Mouse (Mus musculus): Measurements from ENCODE around the gene Opn3.

Gene Opn3

DNA sequence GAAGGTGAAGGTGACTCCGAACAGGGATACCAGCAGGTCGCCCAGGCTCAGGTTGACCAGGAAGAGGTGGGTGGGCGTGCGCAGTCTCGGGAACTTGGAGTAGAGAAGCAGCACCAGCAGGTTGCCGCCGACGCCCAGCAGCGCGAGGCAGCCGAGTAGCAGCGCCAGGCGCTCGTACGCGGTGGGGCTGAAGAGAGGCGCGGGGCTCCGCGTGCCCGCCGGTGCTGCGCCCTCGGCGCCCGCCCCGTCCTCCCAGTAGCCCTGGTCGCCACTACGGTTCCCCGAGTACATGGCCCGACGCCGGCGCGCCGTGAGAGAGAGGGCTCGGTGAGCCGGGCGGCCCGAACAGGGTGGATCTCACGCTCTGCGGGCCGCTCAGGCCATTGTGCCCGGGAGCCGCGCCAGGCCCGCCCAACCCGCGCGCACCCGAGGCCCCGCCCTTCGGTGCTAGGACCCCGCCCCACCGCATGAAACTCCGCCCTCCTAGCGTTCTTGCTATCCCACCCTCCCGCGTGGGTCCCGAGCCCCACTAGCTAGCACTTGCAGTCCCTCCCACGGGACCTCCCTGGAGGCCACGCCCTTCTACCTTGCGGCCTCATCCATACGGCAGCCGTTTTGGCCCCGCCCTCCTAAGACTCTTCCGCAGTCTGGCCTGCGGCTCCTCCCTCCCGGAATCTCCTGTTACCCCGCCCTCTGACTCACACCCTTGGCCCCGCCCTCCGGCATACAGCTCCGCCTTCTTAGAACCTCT, at the start of gene Opn3, which contains the start of gene Chml:
Gene Opn3, minus strand, starts transcription at position 531 of the 751 bp plus-strand sequence.
Gene Chml, minus strand, starts transcription at position 656 of the 751 bp plus-strand sequence.
- peak; percentile 98 for DNase-seq (ENCODE audit: low spot score)

DNA sequence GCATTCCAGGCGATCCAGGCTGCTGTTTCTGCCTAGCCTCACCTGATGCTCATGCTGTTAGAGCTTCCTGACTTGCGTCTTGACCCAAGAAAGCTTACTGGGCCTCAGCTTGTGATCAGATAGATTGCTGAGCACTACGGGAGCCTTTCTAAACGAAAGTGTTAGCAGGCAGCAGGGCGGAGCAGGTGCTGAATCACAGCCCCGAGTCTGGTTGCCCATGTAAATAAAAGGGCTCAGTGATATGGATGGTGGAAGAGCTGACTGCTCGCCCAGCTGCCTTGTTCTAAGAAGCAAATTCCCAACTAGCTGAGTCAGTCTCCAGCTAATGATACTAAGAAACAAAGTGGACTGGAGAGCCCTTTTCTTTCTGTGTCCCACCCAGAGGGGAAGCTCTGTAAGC, 33.2 kb upstream of the Opn3 start:
- DNase-seq (ENCODE audit: low spot score): no peak

DNA sequence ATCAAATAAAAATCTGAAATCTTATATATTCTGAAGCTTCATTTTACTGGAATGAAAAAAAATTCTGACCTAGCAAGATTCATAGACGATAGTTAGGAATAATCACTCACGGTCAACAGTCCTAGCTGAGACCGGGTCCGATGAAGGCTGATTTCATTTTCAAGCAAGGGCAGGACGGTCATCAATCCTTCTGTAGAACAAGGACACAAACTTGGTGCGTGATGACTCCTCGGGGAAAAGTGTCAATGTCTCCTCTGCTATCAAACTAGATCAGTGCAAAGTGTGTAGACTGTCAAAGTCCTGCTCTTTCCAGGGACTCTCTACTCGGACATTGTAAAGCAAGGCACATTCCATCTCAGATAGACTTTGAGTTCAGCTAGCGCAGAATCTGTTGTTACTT, 24.3 kb upstream of the Opn3 start:
- no peak for DNase-seq (ENCODE audit: low spot score)

DNA sequence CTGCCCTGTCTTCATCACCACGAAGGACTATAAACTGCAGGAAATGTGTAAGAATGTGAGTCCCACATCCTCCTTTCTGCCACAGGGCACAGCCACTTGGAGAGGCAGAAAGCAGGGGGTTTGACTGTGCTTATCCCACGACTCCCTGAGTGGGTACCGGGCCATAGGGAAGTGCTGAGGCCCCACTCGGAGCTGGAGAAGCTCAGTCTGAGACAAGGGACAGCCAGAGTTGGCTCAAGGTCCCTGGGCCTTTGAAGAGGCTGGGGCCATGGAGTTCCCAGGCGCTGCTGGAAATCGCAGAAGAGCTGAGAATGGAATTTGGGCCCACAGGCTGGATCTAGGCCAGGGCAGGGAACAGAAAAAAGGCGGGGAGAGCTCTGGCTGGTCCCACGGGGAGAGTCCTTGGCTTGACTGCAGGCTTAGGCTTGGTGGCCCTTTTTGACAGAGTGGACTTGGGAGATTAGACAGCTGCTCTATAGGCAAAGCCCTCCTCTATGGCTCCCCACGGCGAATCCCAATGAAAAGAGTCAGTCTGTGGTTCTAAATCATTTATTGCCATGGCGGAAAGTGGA, 19.8 kb upstream of the Opn3 start:
- DNase-seq (ENCODE audit: low spot score): no peak

DNA sequence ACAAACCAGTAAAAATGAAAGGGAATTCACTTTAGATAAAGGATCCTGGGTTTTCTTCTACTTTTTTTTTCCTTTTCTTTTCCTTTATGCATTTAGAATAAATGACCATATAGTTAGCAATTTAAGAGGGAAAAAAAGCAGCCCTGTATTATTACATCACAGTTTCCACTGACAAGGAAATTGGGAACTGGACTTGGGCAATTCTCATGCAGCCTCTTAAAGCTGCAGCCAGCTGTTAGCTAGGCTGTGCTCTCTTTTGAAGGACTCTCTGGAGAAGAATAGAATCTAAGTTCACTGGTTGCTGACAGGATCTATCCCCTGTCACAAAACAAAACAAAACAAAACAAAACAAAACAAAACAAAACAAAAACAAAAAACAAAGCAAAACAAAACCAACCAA, 15.4 kb upstream of the Opn3 start:
- no peak for DNase-seq (ENCODE audit: low spot score)

DNA sequence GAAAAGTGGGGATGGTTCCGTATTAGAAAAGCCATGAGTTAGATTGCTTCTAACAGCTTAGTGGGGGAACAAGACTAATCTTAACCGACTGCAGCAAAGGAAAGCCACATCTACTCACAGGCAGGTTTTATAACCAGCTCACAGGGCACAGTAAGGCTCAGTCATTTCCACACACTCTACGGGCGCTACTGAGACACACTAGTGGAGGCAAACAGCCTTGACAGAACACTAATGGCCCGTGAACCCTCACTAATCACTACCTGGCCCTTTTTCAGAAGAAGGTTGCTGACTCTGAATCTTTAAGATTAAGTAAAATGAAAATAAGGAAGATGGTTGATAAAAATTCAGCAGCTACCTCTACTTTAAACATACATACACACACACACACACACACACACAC, 15.0 kb upstream of the Opn3 start:
- DNase-seq (ENCODE audit: low spot score): no peak

DNA sequence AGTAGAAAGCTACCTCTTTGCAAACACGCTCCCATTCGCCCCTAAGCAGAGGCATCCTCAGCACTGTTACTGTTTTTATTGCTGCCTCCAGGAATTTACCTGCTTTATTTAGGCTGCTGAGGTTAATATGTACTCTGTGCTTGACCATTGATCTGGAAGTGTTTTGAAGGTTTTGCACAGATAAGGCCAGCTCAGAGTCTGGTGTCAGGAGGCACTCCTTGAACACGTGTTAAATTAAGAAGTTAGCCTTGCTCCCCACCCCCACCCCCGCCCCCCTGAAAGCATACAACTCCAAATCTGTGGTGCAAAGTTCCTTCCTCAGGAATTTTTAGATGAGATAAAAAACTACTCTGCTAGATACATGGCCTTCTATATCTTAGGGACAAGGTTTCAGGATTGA, 8.6 kb upstream of the Opn3 start:
- DNase-seq (ENCODE audit: low spot score): no peak

DNA sequence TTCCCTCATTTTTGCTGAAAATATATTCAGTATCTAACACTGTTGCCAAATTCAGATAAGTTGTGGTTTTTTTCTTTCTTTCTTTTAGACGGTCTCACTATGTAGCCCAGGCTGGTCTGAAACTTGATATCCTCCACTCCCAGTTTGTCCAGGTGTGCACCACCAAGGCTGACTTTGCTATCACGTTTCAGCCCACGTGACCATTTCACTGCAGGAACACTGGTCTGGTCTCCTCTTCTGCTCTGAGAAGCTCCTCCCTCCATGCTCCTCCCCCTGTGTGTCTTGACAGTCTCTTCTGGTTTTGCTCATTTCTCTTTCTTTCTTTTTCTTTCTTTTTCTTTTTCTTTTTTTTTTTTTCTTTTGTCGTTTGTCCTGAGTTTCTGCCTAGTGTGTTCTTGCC, 7.2 kb upstream of the Opn3 start:
- no peak for DNase-seq (ENCODE audit: low spot score)

DNA sequence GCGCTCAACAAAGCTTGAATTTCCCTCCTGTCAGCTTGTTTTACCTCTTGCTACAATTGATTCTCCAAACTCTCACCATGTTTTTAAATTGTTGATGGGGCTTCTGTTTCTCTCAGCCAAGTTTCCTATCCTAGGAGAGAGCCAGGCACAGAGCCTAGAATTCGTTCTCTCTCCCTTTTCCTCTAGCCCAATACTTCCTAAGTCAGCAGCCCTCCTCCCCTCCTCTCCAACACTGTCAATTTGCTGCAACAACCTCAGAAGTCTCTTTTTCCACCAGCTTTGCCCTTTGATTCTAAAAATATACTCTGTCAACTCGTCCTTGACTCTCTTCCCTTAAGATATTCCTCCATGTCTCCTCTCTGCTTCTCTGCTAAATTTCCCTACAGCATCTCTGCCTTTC, 6.8 kb upstream of the Opn3 start:
- DNase-seq (ENCODE audit: low spot score): no peak

DNA sequence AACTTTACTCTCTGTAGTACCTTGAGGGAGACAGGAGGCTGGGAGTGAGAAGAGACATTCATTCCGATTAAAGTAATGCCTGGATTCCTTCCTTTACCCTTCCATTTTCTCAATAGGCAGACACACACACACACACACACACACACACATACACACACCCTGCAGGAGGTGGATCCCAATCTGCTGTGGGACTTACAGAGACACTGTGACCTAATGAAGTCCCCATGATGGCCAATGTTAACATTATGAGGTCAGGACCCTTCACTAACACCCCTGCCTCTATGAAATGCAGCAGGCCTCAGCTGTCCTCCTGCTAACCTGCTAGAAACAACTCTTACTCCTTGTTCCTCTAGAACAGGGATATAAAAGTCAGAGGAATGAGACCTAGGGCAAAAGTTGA, 5.7 kb upstream of the Opn3 start, which contains the start of gene Wdr64:
Gene Wdr64, plus strand, starts transcription at position 301 of the 400 bp plus-strand sequence.
- no peak for DNase-seq (ENCODE audit: low spot score)

DNA sequence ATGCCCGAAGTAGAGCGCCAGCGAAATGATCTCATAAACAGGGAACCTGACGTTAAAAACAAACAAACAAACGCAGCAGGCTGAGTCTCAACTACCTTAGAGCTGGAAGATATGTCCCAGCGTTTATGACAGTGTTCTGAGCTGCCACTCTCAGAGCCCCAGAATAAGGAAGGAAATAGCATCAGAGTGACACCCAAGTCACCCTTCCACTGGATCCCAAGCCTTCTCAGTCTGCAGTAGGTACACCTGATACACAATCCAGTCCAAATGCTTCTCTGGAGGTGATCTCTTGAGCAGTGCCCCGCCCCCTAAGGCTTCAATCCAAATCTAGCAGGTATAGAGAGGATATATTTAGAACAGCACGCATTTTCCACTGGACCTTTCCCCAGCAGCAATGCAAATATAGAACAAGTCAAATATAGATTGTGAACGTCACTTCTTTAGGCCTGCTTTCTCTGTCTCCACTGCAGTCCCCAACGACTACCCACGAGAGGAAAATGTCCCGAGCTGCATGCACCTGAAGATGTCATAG, 919 bp upstream of the Opn3 start:
- no peak for DNase-seq (ENCODE audit: low spot score)

DNA sequence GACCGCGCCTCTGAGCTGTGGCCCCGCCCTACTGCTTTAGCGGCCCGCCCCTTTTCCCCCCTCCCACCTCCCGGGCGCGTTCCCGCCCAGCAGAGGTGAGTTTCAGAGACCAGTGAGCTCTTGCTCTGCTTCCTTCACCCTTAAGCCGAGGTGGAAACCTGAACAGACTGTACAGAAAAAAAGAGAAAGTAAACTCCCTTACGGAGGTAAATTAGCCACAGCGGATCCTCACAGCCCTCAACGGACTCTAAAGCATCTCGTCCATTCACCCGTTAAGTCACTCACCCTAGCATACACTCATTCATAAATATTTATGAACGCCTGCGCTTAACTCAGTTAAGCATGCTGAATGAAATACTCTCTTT, 403 bp upstream of the Opn3 start:
- DNase-seq (ENCODE audit: low spot score): no peak

DNA sequence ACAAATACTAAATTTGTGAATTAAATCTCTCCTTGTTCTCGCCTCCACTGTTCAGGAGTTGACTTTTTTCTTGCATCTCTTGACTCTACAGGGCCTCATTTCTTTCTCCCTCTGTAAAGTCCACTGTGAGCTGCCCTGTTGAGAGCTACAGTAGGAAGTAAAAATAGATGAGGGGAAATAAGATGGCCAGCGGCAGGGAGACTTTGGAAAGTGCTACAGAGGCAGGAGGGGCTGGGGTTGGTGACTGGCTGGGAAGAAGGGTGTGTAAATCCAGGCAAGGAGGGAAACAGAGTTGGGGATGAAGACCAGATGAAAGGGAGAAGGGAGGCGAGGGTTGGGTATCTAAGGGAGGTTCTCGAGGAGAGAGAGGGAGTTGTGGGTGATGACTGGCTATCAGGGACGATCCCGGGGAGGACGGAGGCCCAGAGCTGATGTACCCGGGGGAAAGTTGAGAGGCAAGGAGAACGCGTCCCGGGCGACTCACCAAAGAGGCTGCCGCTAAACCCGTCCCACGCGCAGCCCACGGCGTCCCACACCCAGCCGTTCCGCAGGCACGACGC, 810 bp downstream of the Opn3 start:
- DNase-seq (ENCODE audit: low spot score): no peak

DNA sequence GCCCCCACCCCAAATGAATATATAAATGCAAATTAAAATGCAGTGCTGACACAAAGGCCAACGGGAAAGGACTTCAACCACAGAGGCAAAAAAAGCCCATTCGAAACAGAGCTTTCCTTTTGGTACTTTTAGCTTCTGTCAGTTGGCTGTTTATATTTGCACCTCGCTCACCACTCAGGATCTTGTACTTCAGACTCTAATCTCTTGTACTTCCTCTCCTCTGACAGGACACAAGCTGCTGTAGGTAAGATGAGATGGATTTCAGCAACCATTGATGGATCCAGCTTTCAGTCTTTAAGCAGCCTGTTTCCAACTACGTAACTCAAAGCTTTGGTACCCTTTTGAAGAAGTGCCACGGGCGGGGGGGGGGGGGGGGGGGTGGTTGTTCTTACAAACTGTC, 11.6 kb downstream of the Opn3 start:
- DNase-seq (ENCODE audit: low spot score): no peak

DNA sequence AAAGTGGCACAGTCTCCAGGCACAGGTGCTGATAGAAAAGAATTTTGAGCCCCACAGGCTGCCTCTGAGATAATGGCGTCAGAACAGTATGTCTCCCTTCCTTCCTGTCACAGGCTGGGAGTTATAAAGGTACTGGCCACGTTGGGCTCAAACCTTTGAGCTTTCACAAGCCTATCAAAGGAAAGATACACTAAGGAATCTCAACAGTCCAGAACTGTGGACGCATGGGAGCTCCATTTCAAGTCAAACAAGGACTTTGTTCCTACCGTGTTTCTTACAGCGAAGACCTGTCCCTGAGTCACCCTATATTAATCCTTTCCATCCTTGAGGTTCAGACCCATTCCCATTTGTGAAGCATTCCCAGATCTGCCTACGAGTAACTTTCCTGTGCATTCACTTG, 15.1 kb downstream of the Opn3 start:
- DNase-seq (ENCODE audit: low spot score): no peak

DNA sequence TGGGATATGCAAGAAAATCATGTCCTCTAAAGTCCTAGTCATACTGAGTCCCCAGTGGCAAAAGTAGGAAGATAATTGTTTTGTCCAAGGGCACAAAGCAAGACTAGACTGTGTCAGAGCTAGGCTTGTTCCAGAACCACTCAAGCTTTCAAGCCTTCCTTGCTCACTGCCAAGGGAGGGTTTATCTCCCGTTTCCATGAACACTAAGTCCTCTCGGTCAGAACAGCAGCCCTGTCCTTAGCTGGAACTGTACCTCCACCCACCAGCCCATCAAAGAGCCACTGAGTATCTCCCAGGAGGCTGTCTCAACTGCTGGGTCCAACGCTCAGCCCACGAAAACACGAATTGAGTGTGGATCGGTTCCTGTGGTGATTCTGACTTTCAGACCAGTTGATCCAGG, 17.5 kb downstream of the Opn3 start:
- no peak for DNase-seq (ENCODE audit: low spot score)

DNA sequence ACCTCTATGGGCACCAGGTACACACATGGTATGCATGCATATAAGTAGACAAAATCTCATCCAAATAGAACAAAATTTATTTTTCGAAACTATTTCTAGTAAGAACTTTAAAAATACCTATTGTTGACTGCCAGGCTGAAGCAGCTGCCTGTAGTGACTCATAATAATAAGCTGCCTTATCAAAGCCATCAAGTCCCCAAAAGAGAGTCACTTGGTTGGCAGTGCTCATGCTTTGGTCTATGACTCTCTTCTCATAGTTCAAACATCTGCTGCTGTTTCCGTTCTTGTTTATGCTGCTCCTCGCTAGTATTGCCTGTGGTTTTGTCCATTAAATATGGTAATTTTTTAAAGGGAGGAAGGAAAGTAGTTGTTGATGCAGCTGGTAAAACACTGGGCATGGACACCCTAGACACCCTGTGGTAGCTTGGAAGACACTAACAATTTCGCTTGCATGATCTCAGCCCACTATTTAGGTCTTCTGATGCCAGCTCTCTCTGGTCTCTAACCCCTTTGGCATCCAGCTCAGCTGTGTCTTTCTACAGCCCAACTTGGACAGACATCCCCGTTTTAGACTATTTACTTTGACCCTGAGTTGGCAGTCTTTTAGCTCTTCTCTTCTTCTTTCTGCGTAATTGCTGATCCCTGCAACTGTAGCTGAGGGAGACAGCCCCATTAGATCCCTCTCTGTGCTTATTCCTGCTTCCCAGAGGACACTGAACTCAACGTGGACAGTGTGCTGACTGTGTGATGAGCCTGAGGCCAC, 18.8 kb downstream of the Opn3 start:
- DNase-seq (ENCODE audit: low spot score): no peak

DNA sequence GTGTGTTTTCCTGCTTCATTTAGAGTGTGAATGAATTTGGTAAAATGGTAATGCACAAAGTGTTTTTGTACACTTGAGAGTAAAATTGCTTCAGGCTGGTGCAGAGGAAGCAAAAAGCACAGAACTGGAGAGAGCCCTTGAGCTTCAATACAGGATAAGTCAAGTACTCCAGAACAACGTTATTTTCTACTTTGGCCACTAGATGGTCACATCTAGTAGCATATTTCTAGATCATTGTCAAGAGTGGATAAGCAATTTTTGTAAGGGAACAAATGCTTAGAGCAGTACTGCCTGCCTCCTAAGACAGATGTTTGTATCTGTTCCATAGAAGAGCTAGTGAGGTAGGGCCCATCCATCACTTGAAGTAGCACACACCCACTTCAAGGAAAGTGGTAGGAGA, 20.9 kb downstream of the Opn3 start:
- DNase-seq (ENCODE audit: low spot score): no peak

DNA sequence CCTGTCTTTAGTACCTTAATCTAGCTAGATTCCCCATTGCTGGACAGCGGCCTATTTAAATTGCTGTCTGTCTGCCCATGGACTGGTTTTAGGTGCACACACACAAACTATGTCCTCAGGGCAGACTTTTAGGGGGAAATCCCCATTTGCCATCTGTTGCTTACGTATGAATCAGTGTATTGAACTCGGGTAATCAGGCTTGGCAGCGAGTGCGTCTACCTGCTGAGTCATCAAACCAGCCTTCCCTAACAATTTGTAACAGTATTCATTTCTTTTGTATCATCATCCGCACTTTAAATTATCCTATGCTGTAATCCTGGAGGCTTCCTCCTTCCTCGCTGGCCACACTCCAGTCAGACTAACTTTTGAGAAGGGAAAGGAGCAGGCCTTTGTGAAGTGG, 22.5 kb downstream of the Opn3 start:
- no peak for DNase-seq (ENCODE audit: low spot score)

DNA sequence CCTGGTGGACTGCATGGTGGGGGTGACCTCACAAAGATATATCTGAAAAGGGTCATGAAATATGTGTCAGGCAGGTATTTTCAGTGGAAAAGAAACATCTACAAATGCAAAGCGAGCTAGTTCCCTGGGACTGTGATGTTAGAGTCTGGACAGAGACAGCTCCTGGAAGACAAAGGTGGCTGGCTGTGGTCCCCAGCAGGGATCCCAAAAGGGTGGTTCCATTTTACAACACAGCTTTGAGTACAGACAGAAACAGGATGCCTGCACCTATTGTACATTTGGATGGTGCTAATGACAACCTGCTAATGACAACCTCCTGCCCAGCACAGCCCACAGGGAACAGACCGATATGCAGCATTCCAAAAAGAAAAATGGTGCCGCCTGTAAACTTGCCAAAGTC, 23.1 kb downstream of the Opn3 start:
- no peak for DNase-seq (ENCODE audit: low spot score)

DNA sequence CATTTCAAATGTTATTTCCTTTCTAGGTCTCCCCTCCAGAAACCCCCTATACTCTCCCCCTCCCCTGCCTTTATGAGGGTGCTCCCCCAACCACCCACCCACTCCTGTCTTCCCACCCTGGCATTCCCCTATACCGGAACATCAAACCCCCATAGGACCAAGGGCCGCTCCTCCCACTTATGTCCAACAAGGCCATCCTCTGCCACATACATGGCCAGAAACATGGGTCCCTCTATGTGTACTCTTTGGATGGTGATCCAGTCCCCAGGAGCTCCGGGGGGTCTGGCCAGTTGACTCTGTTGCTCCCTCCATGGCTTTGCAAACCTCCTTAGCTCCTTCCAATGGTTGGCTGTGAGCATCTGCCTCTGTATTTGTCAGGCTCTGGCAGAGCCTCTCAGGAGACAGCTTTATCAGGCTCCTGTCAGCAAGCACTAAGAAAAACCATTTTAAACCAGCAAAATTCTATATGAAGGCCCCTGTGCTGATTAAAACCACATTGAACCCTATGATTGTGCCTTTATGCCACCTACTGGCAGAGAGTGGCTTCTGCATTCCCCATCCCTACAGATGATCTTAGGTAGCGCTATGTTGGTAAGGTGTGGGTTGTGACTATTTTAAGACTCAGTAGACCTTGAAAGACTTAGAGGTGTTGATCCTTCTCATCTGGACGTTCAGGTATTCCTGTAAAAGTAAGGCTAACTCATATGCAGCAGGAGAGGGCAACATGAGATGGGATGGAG, 23.7 kb downstream of the Opn3 start:
- no peak for DNase-seq (ENCODE audit: low spot score)

DNA sequence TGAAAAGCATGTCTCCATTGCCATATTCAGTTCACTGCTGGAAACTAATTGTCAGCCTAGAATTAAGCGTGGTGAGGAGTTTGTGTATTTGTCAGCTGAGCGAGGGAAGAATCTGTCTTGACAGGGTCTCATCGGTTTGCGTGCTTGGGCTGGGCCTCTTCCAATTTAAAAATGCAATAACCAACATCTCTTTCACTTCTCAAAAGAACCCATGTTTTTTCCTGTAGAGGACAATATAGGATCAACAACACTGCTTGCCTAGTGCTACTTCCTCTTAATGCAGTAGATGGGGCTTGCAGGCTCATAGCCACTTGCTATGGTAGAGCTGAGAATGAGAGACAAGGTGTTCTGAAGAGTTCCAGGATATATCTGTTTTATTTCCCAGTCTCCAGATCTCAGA, 32.7 kb downstream of the Opn3 start:
- DNase-seq (ENCODE audit: low spot score): no peak

Measured in urinary bladder, postnatal 10 days (tissue).